Mouse (Mus musculus): ENCODE data around the gene Pm20d2. TPM values are rescaled to one million over a fixed set of nuclear protein-coding genes. Genes with fewer than 3 reads are reported as not detected.

The Pm20d2 gene
- polyA plus RNA-seq, 1 experiment = 4.5 TPM

DNA sequence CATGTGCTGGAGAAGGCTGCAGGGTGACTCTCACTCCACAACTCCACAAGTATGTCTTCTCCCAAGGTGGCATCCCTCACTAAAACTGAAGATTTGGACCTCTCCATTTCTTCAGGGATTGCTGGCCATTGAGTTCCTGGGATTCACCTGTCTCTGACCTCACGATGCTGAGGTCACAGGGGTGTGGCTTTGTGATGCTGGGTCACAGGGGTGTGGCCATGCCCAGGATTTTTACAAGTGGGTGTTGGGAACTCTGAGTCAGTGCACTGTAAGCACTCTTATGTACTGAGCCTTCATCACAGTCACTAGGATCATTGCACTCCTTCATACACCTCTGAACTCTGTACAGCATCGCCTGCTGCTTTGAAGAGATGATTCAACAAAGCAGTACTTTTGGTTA lies 18.0 kb upstream of the Pm20d2 start:
- 73% methylated on average over 2 of the region's 2 CpGs for WGBS
- no peaks in the 10 kb centered on the region for H3K4me1 ChIP-seq (ENCODE audit: control insufficient read depth, insufficient read depth, low read length)
- H3K27me3 ChIP-seq (ENCODE audit: control insufficient read depth, insufficient read depth, low read length) = no peaks in the 10 kb centered on the region
- no peak for TF ChIP-seq CTCF (IDR thresholded peaks at IDR 0.05; ENCODE audit: borderline replicate concordance, insufficient read depth, low read depth, low read length)
- no peak overlapping the region for H3K27ac ChIP-seq (ENCODE audit: insufficient read depth, low read length)
- no peak overlapping the region for H3K4me3 ChIP-seq (replicated peaks; ENCODE audit: insufficient read depth, low read depth, low read length)
- no peak for DNase-seq

GRCm38 (mm10) chr4:33204682-33205081 lies 15.1 kb upstream of the Pm20d2 start:
- no peaks in the 10 kb centered on the region for H3K4me1 ChIP-seq (ENCODE audit: control insufficient read depth, insufficient read depth, low read length)
- H3K27ac ChIP-seq (ENCODE audit: insufficient read depth, low read length) = no peak overlapping the region
- DNase-seq = peak; percentile 65 to 75
- no peak overlapping the region for H3K4me3 ChIP-seq (replicated peaks; ENCODE audit: insufficient read depth, low read depth, low read length)
- TF ChIP-seq CTCF (IDR thresholded peaks at IDR 0.05; ENCODE audit: borderline replicate concordance, insufficient read depth, low read depth, low read length) (peak; percentile 97), POLR2A (IDR thresholded peaks at IDR 0.05; ENCODE audit: borderline replicate concordance, insufficient read depth, low read length) (no peak)
- no peaks in the 10 kb centered on the region for H3K27me3 ChIP-seq (ENCODE audit: control insufficient read depth, insufficient read depth, low read length)
- 6% methylated on average over 4 of the region's 4 CpGs for WGBS

- TF ChIP-seq POLR2A (IDR thresholded peaks at IDR 0.05; ENCODE audit: borderline replicate concordance, insufficient read depth, low read length) (no peak), CTCF (IDR thresholded peaks at IDR 0.05; ENCODE audit: borderline replicate concordance, insufficient read depth, low read depth, low read length) (no peak)
- Histone ChIP-seq H3K27ac (ENCODE audit: insufficient read depth, low read length) (no peak overlapping the region), H3K27me3 (ENCODE audit: control insufficient read depth, insufficient read depth, low read length) (no peaks in the 10 kb centered on the region), H3K4me1 (ENCODE audit: control insufficient read depth, insufficient read depth, low read length) (no peaks in the 10 kb centered on the region), H3K4me3 (replicated peaks; ENCODE audit: insufficient read depth, low read depth, low read length) (no peak overlapping the region)
- WGBS = 17% methylated on average over 2 of the region's 2 CpGs
- no peak for DNase-seq
Observed at GRCm38 (mm10) chr4:33198117-33198516, 8.6 kb upstream of the Pm20d2 start.

DNA sequence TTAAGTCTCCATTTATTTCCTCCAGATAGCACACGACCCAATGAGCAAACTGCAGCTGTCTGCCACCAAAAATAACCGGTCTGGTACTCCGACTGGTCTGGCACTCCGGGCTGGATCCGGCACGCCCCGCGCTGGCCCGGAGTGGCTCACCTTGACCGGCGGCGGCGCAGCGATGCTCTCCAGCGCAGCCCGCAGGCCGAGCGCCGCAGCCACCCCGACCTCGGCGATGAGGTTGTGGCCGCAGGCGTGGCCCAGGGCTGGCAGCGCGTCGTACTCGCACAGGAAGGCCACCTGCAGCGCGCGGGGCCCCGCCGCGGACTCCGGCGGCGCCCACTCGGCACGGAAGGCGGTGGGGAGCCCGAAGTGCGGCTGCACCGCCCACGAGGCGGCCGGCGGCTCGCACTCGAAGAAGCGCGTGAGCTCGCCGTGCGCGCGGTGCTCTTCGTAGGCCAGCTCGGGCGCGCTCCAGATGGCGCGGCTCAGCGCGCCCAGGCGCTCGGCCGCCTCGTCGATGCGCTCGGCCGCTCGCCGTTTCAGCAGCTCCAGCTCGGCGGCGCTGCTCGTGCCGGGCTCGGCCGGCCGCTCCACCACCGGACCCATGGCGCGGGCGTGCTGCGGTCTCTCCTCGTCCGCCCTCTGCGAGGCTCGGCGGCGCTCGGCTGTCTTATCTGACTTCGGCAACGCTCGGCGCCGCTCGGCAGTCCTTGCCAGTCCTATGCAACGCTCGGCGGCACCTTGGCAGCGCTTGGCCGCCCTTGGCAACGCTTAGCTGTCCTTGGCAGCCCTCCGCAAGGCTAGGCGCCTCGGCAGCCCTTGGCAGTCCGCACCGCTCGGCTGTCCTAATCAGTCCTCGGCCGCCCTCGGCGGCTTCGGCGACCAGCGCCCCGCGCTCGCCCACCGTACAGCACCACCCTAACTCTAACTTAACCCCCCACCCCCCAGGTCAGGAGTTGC lies 479 bp downstream of the Pm20d2 start:
- DNase-seq = peak; percentile 97 to 98
- no peak for TF ChIP-seq CTCF (IDR thresholded peaks at IDR 0.05; ENCODE audit: borderline replicate concordance, insufficient read depth, low read depth, low read length)
- TF ChIP-seq POLR2A (IDR thresholded peaks at IDR 0.05; ENCODE audit: borderline replicate concordance, insufficient read depth, low read length) = peak; percentile 47; the same call in 1 of the 2 replicates
- Histone ChIP-seq H3K27me3 (ENCODE audit: control insufficient read depth, insufficient read depth, low read length) (no peaks in the 10 kb centered on the region), H3K4me1 (ENCODE audit: control insufficient read depth, insufficient read depth, low read length) (no peaks in the 10 kb centered on the region), H3K27ac (ENCODE audit: insufficient read depth, low read length) (peak overlapping the region; percentile 92), H3K4me3 (replicated peaks; ENCODE audit: insufficient read depth, low read depth, low read length) (peak overlapping the region; percentile 66)
- under 1% methylated on average over 121 of the region's 123 CpGs for WGBS

- peak; percentile 54 to 55 for DNase-seq
- 0 out of 2 replicates have a peak, but pooled peaks have one; percentile 14 for TF ChIP-seq CTCF (IDR thresholded peaks at IDR 0.05; ENCODE audit: borderline replicate concordance, insufficient read depth, low read depth, low read length)
- TF ChIP-seq POLR2A (IDR thresholded peaks at IDR 0.05; ENCODE audit: borderline replicate concordance, insufficient read depth, low read length) = no peak
- Histone ChIP-seq H3K27ac (ENCODE audit: insufficient read depth, low read length) (no peak overlapping the region), H3K4me1 (ENCODE audit: control insufficient read depth, insufficient read depth, low read length) (no peaks in the 10 kb centered on the region), H3K4me3 (replicated peaks; ENCODE audit: insufficient read depth, low read depth, low read length) (peak overlapping the region; percentile 66), H3K27me3 (ENCODE audit: control insufficient read depth, insufficient read depth, low read length) (no peaks in the 10 kb centered on the region)
- 6% methylated on average over 9 of the region's 9 CpGs for whole genome bisulfite sequencing
Observed at GRCm38 (mm10) chr4:33188164-33188563, 1.4 kb downstream of the Pm20d2 start.

DNA sequence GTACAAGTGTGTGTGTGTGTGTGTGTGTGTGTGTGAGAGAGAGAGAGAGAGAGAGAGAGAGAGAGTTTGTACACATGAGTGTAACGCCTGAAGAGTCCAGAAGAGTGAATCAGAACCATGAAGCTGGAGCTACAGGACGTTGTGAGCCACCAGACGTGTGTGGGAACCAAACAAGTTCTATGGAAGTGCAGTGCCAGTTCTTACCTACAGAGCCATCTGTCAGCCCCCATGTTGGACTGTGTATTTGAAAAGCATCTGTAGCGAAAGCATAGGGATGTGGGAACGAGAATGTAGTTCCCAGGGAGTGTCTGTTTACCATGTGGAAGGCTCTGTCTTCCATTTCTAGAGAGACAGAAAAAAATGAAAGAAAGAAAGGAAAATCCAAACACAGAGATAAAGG lies 6.1 kb downstream of the Pm20d2 start:
- H3K4me3 ChIP-seq (replicated peaks; ENCODE audit: insufficient read depth, low read depth, low read length) = no peak overlapping the region
- no peak for TF ChIP-seq CTCF (IDR thresholded peaks at IDR 0.05; ENCODE audit: borderline replicate concordance, insufficient read depth, low read depth, low read length)
- TF ChIP-seq POLR2A (IDR thresholded peaks at IDR 0.05; ENCODE audit: borderline replicate concordance, insufficient read depth, low read length) = no peak
- no peak overlapping the region for H3K27ac ChIP-seq (ENCODE audit: insufficient read depth, low read length)
- no peaks in the 10 kb centered on the region for H3K4me1 ChIP-seq (ENCODE audit: control insufficient read depth, insufficient read depth, low read length)
- no peaks in the 10 kb centered on the region for H3K27me3 ChIP-seq (ENCODE audit: control insufficient read depth, insufficient read depth, low read length)
- DNase-seq = no peak
- 55% methylated on average over 5 of the region's 5 CpGs for WGBS

GRCm38 (mm10) chr4:33152087-33153038 lies 37.2 kb downstream of the Pm20d2 start:
- H3K27ac ChIP-seq (ENCODE audit: insufficient read depth, low read length) = no peak overlapping the region
- WGBS = 72% methylated on average over 26 of the region's 26 CpGs
- no peak for DNase-seq
- TF ChIP-seq CTCF (IDR thresholded peaks at IDR 0.05; ENCODE audit: borderline replicate concordance, insufficient read depth, low read depth, low read length) = no peak
- TF ChIP-seq POLR2A (IDR thresholded peaks at IDR 0.05; ENCODE audit: borderline replicate concordance, insufficient read depth, low read length) = no peak
- H3K27me3 ChIP-seq (ENCODE audit: control insufficient read depth, insufficient read depth, low read length) = no peaks in the 10 kb centered on the region
- no peaks in the 10 kb centered on the region for H3K4me1 ChIP-seq (ENCODE audit: control insufficient read depth, insufficient read depth, low read length)
- H3K4me3 ChIP-seq (replicated peaks; ENCODE audit: insufficient read depth, low read depth, low read length) = no peak overlapping the region

Data from cerebellum, adult 2 months (tissue).